Mouse (Mus musculus) kidney, adult 9 months (tissue): ENCODE measurements at regions not wholly inside any gene's neighbourhood (a gene's known extent, or its start where the extent isn't known, plus 50 kb on each side); places are given as distances from the start of the nearest gene placed in this dataset.

Experiments used
- DNase-seq: peaks from one replicate; pipeline ENCODE4 v3.0.0; 2022

- peak; percentile 78 for DNase-seq
Measured at GRCm38 (mm10) chr15:3677026-3677425, 93.7 kb upstream of the Ghr start.

GRCm38 (mm10) chr15:3672586-3672985, 89.3 kb upstream of the Ghr start:
- DNase-seq: no peak

GRCm38 (mm10) chr15:3671169-3671568, 87.9 kb upstream of the Ghr start:
- no peak for DNase-seq

GRCm38 (mm10) chr15:3669411-3669810, 86.1 kb upstream of the Ghr start:
- DNase-seq: no peak

- DNase-seq: no peak
Measured at GRCm38 (mm10) chr15:3668863-3669262, 85.6 kb upstream of the Ghr start.

- DNase-seq: no peak
Measured at GRCm38 (mm10) chr15:3648741-3649140, 65.4 kb upstream of the Ghr start.

- DNase-seq: no peak
Measured at GRCm38 (mm10) chr15:3640091-3640490, 56.8 kb upstream of the Ghr start.
